Mouse (Mus musculus): ENCODE data around the gene Gm1043. TPM values are rescaled to one million over a fixed set of nuclear protein-coding genes. Genes with fewer than 3 reads are reported as not detected.

Gene Gm1043
- 16.5 and 17.5 TPM in 2 replicates for polyA plus RNA-seq (2012; rRNA removed)

DNA sequence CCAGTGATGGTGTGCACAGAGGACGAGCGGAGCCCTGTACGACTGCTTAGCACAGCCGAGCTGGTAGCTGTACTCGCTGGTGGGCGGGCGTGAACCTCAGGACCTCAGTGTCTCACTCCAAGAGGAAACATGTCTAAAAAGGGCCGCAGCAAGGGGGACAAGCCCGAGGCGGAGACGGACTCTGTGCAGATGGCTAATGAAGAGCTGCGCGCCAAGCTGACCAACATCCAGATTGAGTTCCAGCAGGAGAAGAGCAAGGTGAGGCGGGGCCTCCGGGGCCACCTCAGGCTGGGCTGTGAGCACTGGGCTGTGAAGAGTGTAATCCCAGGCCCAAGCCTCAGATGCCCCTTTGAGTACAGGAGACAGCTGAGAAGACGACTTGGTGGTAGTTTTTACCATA lies at the start of gene Gm1043:
Gene Gm1043 (plus strand): TSS at position 130 of the 400 bp plus-strand sequence.

DNA sequence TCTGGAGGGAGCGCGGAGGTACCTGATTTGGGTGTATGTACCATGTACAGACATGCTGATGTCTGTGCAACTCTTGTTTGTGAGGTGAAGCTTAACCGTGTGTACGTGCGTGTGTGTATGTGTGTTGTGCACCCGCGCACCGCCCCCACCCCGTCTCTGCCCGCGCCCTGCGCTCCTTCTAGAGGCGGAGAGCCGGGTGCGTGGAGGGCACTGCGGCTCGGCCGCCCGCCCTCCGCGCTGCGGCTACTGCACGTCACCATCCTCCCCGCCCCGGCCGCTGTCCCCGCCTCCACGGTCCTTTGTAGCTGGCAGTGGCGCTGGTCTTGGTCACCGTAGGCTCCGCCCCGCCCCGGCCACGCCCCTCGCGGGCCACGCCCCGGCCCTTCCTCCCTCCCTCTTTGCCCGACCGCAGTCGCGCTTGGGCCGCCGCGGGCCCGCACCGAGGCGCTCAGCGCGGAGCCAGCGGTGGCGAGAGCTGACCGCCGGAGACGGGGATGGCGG lies 156.5 kb downstream of the Gm1043 start, which contains the start of gene Crmp1:
Gene Crmp1 (plus strand): TSS at position 290 of the 501 bp plus-strand sequence.

Other genes with a start within 250 kb of the Gm1043 start
- 132 and 135 TPM in 2 replicates for gene Ppp2r2c, start 216.9 kb upstream of the Gm1043 start, polyA plus RNA-seq (2012; rRNA removed)
- 6.4 and 9.6 TPM in 2 replicates for gene Wfs1, start 96.2 kb upstream of the Gm1043 start, polyA plus RNA-seq (2012; rRNA removed)
- gene Crmp1, start 156.6 kb downstream of the Gm1043 start, polyA plus RNA-seq (2012; rRNA removed): 1,017 and 1,237 TPM in 2 replicates